Mouse (Mus musculus) layer of hippocampus, adult 9-11 months (tissue): ENCODE measurements around the gene Rundc1.
"Not testable (repeated sequence)": the region's sequence is repeated elsewhere in the genome, so short reads cannot be mapped to it uniquely, and the experiment has no call there.

Experiments
- DNase-seq: peaks from one replicate; pipeline ENCODE4 v3.0.0; 2022

Rundc1 gene

GRCm38 (mm10) chr11:101424925-101425813 is at the start of gene Rundc1, which contains the start of gene Ptges3l:
Gene Rundc1, plus strand, starts transcription at chr11:101425085.
Gene Ptges3l, minus strand, starts transcription at chr11:101425333.
- peak; percentile 98 for DNase-seq

- DNase-seq = not testable (repeated sequence)
Measured at GRCm38 (mm10) chr11:101378196-101378595, 46.7 kb upstream of the Rundc1 start.

- DNase-seq = no peak
Measured at GRCm38 (mm10) chr11:101378926-101379325, 46.0 kb upstream of the Rundc1 start.

- no peak for DNase-seq
Measured at GRCm38 (mm10) chr11:101381817-101382216, 43.1 kb upstream of the Rundc1 start.

GRCm38 (mm10) chr11:101395110-101395509 is 29.8 kb upstream of the Rundc1 start:
- peak; percentile 68 for DNase-seq

GRCm38 (mm10) chr11:101415306-101415705 is 9.6 kb upstream of the Rundc1 start:
- DNase-seq = no peak

GRCm38 (mm10) chr11:101416433-101417100 is 8.3 kb upstream of the Rundc1 start:
- no peak for DNase-seq

- DNase-seq = peak; percentile 69
Measured at GRCm38 (mm10) chr11:101417101-101417855, 7.6 kb upstream of the Rundc1 start, which contains the start of gene Aarsd1. Gene Aarsd1, minus strand, starts transcription at chr11:101417615.

GRCm38 (mm10) chr11:101418991-101419390 is 5.9 kb upstream of the Rundc1 start:
- DNase-seq = no peak

- no peak for DNase-seq
Measured at GRCm38 (mm10) chr11:101419610-101420009, 5.3 kb upstream of the Rundc1 start.

GRCm38 (mm10) chr11:101420148-101420547 is 4.7 kb upstream of the Rundc1 start:
- no peak for DNase-seq

- DNase-seq = no peak
Measured at GRCm38 (mm10) chr11:101424105-101424851, 607 bp upstream of the Rundc1 start, which contains the start of gene Gm27029. Gene Gm27029, minus strand, starts transcription at chr11:101424796.

- no peak for DNase-seq
Measured at GRCm38 (mm10) chr11:101426165-101426564, 1.3 kb downstream of the Rundc1 start.

- no peak for DNase-seq
Measured at GRCm38 (mm10) chr11:101431327-101431726, 6.4 kb downstream of the Rundc1 start.

- DNase-seq = no peak
Measured at GRCm38 (mm10) chr11:101433396-101433795, 8.5 kb downstream of the Rundc1 start.

- DNase-seq = no peak
Measured at GRCm38 (mm10) chr11:101435831-101436230, 10.9 kb downstream of the Rundc1 start.

- no peak for DNase-seq
Measured at GRCm38 (mm10) chr11:101436916-101437315, 12.0 kb downstream of the Rundc1 start.

GRCm38 (mm10) chr11:101438006-101438405 is 13.1 kb downstream of the Rundc1 start:
- not testable (repeated sequence) for DNase-seq

GRCm38 (mm10) chr11:101441450-101442126 is 16.7 kb downstream of the Rundc1 start:
- not testable (repeated sequence) for DNase-seq

GRCm38 (mm10) chr11:101442127-101442693 is 17.3 kb downstream of the Rundc1 start, which contains the start of gene Rpl27:
Gene Rpl27, plus strand, starts transcription at chr11:101442298.
- DNase-seq = peak; percentile 99

GRCm38 (mm10) chr11:101442760-101443159 is 17.9 kb downstream of the Rundc1 start:
- DNase-seq = no peak
